Mouse (Mus musculus) liver, embryonic 12.5 days (tissue): ENCODE results near the gene Arl8a. TPM values are rescaled to one million over a fixed set of nuclear protein-coding genes. Genes with fewer than 3 reads are reported as not detected.
A peak's percentile ranks its signal among the peaks of the same experiment; 100 is the strongest.

ENCODE experiments used
- ATAC-seq: fragments of 200-750 bp; cut with Nextera tagmentation; 2 replicates; pipeline ENCODE4 v1.8.0; 2017; ENCODE audit warnings: moderate number of reproducible peaks, mild to moderate bottlenecking, moderate library complexity
- H3K27ac ChIP-seq: fragments of 300-500 bp; sonication (generic); 2 replicates; pipeline ENCODE4 v1.5.1; 2016; ENCODE audit warnings: mild to moderate bottlenecking
- H3K27me3 ChIP-seq: fragments of 300-500 bp; sonication (generic); replicated peaks from 2 replicates; pipeline ENCODE4 v1.6.1; 2016; ENCODE audit warnings: mild to moderate bottlenecking, moderate library complexity
- H3K36me3 ChIP-seq: fragments of 300-500 bp; sonication (generic); 2 replicates; pipeline ENCODE4 v1.6.1; 2016; ENCODE audit warnings: mild to moderate bottlenecking, moderate library complexity
- H3K4me1 ChIP-seq: fragments of 300-500 bp; sonication (generic); 2 replicates; pipeline ENCODE4 v1.6.1; 2016
- H3K4me2 ChIP-seq: fragments of 300-500 bp; sonication (generic); 2 replicates; pipeline ENCODE4 v1.6.1; 2016; ENCODE audit warnings: mild to moderate bottlenecking, moderate library complexity
- H3K4me3 ChIP-seq: fragments of 300-500 bp; sonication (generic); 2 replicates; pipeline ENCODE4 v1.5.1; 2016; ENCODE audit warnings: mild to moderate bottlenecking, moderate library complexity
- H3K9ac ChIP-seq: fragments of 300-500 bp; sonication (generic); 2 replicates; pipeline ENCODE4 v1.6.1; 2016; ENCODE audit warnings: mild to moderate bottlenecking, moderate library complexity
- H3K9me3 ChIP-seq: fragments of 300-500 bp; sonication (generic); replicated peaks from 2 replicates; pipeline ENCODE4 v1.6.1; 2016; ENCODE audit warnings: mild to moderate bottlenecking, moderate library complexity
- WGBS: fragments of 180-500 bp; shearing (Covaris S2); methylation state at CpG from one replicate; pipeline ENCODE4 v1.1.7; 2016; ENCODE audit not compliant: insufficient replicate concordance; 5-methylcytosine and 5-hydroxymethylcytosine counted together
- polyA plus RNA-seq: library from polyadenylated mRNA; unstranded; fragments of >200 nt; fragmentation: Nextera tagmentation; extraction: Ambion mirVana; gene quantifications from 2 replicates; pipeline ENCODE4 v1.2.1, GENCODE M21; 2016

Gene Arl8a
- polyA plus RNA-seq, 1 experiment from 2014 or later: 15.8 TPM

DNA sequence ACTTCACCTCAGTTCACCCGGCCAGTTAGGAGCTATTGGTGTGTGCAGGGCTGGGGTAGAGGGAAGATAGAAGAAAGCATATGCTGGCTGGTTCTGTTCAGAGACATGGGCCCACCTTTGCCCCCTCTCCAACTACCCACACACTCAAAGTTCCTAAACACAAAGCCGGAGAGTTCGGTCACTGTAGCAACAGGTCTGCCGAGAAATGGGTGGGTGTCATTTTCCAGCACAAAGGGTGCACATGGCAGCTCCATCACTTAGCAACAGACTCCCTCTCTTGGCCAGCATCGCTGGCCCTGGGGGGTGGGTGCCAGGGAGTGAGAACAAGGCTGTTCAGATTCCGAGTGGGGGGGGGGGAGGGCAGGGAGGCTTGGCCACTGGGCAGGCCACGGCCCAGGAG is 12.4 kb downstream of the Arl8a start:
- no peak overlapping the region for H3K9ac ChIP-seq
- ATAC-seq: no peak
- H3K36me3 ChIP-seq: peaks cover 16% of the 10 kb centered on the region
- H3K4me1 ChIP-seq: peaks cover 13% of the 10 kb centered on the region
- H3K27ac ChIP-seq: no peak overlapping the region
- H3K27me3 ChIP-seq: 0 out of 2 replicates have a peak, but pooled peaks cover 12% of the 10 kb centered on the region
- H3K4me2 ChIP-seq: no peak overlapping the region
- no peak overlapping the region for H3K4me3 ChIP-seq
- no peaks in the 10 kb centered on the region for H3K9me3 ChIP-seq
- 64% methylated on average over 7 of the region's 7 CpGs for WGBS

DNA sequence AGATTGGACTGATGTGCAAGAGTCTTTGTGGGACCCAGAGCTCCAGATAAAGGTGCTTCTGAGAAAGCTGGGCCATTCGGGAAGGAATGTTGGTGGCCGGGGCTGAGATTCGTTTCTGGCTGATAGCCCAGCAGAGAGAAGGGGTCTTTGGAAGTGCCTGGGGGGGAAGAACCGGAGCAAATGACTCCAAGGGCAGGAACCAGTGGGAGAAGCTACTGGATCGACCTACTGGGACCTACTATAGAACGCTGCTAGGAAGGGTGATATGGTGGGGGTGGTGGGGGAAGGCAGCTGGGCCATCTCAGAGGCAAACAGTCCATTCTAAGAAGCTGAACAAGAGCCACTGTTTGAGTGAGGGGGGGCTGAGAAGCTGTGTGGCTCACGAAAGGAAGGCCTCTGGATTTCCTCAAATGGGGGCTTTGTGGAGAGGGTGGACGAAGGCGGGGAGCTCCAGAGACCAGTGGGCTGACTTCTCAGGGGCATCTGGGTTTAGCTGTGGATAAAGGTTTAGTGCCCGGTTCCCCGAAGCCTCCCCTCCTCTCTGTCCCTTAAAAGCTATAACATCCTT is 13.0 kb downstream of the Arl8a start:
- no peak overlapping the region for H3K27ac ChIP-seq
- H3K9me3 ChIP-seq: no peaks in the 10 kb centered on the region
- H3K27me3 ChIP-seq: 0 out of 2 replicates have a peak, but pooled peaks cover 12% of the 10 kb centered on the region
- H3K4me3 ChIP-seq: no peak overlapping the region
- H3K4me1 ChIP-seq: peaks cover 7% of the 10 kb centered on the region
- no peak overlapping the region for H3K9ac ChIP-seq
- H3K36me3 ChIP-seq: peaks cover 16% of the 10 kb centered on the region
- H3K4me2 ChIP-seq: no peak overlapping the region
- 63% methylated on average over 11 of the region's 11 CpGs for WGBS
- ATAC-seq: no peak

GRCm38 (mm10) chr1:135160411-135161050 is 13.9 kb downstream of the Arl8a start:
- Histone ChIP-seq H3K4me3 (no peak overlapping the region), H3K36me3 (peaks cover 10% of the 10 kb centered on the region), H3K4me2 (no peak overlapping the region), H3K27ac (no peak overlapping the region), H3K9ac (no peak overlapping the region), H3K4me1 (no peaks in the 10 kb centered on the region), H3K9me3 (no peaks in the 10 kb centered on the region), H3K27me3 (0 out of 2 replicates have a peak, but pooled peaks cover 12% of the 10 kb centered on the region)
- ATAC-seq: no peak; the same call in 1 of the 2 replicates
- WGBS: 64% methylated on average over 13 of the region's 13 CpGs

- Histone ChIP-seq H3K4me2 (no peak overlapping the region), H3K27me3 (peaks cover 25% of the 10 kb centered on the region), H3K4me3 (no peak overlapping the region), H3K36me3 (no peaks in the 10 kb centered on the region), H3K9ac (no peak overlapping the region; the same call in 1 of the 2 replicates), H3K4me1 (no peaks in the 10 kb centered on the region), H3K27ac (no peak overlapping the region), H3K9me3 (no peaks in the 10 kb centered on the region)
- ATAC-seq: no peak
- 66% methylated on average over 6 of the region's 6 CpGs for whole genome bisulfite sequencing
These were observed 16.1 kb downstream of the Arl8a start for GRCm38 (mm10) chr1:135162720-135163119.

- H3K4me2 ChIP-seq: no peak within 1 kb of the TSS
- 45% methylated on average over 11 of the region's 11 CpGs for WGBS
- H3K4me1 ChIP-seq: no peaks in the 10 kb centered on the region
- no peaks in the 10 kb centered on the region for H3K9me3 ChIP-seq
- H3K9ac ChIP-seq: no peak within 1 kb of the TSS
- no peak for ATAC-seq
- no peaks in the 10 kb centered on the region for H3K36me3 ChIP-seq
- H3K27me3 ChIP-seq: peaks cover 16% of the 10 kb centered on the region
- H3K4me3 ChIP-seq: no peak within 1 kb of the TSS
- no peak within 1 kb of the TSS for H3K27ac ChIP-seq
These were observed 20.8 kb downstream of the Arl8a start, which contains the start of gene Gpr37l1 for GRCm38 (mm10) chr1:135167435-135167834. Gpr37l1 (minus strand) TSS chr1:135167681.

GRCm38 (mm10) chr1:135168453-135169200 is 22.0 kb downstream of the Arl8a start:
- Histone ChIP-seq H3K4me1 (no peaks in the 10 kb centered on the region), H3K9ac (no peak overlapping the region), H3K9me3 (no peaks in the 10 kb centered on the region), H3K4me3 (no peak overlapping the region), H3K4me2 (no peak overlapping the region), H3K27me3 (peaks cover 16% of the 10 kb centered on the region), H3K27ac (no peak overlapping the region), H3K36me3 (no peaks in the 10 kb centered on the region)
- WGBS: 72% methylated on average over 10 of the region's 10 CpGs
- no peak for ATAC-seq

GRCm38 (mm10) chr1:135169556-135170224 is 23.1 kb downstream of the Arl8a start:
- Histone ChIP-seq H3K9me3 (no peaks in the 10 kb centered on the region), H3K27ac (no peak overlapping the region), H3K27me3 (peaks cover 16% of the 10 kb centered on the region), H3K36me3 (no peaks in the 10 kb centered on the region), H3K4me2 (0 out of 2 replicates have a peak overlapping the region, but pooled peaks have one; percentile 1), H3K4me3 (no peak overlapping the region), H3K9ac (no peak overlapping the region), H3K4me1 (no peaks in the 10 kb centered on the region)
- ATAC-seq: no peak
- 47% methylated on average over 12 of the region's 12 CpGs for WGBS

DNA sequence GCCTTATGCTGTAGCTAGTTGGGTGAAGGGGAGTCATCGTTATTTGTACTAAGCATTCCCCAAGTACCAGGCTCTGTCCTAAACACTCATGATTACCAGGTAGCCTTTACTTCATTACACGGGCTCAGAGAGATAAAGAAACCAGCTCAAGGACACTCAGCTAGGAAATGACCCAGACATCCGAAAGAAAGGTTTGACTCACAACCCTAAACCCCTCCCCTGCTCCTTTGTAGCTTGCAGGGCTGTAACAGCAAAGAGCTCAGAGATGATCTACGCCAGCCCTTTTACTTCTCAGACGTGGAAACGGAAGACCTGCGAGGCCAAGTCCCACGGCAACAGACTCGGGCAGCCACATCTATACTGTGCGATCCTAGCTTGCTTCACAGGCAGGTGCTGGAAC is 23.7 kb downstream of the Arl8a start:
- WGBS: 53% methylated on average over 10 of the region's 10 CpGs
- no peak overlapping the region for H3K27ac ChIP-seq
- peaks cover 16% of the 10 kb centered on the region for H3K27me3 ChIP-seq
- no peak overlapping the region for H3K4me3 ChIP-seq
- no peak for ATAC-seq
- no peaks in the 10 kb centered on the region for H3K36me3 ChIP-seq
- H3K9ac ChIP-seq: no peak overlapping the region
- H3K4me2 ChIP-seq: no peak overlapping the region
- no peaks in the 10 kb centered on the region for H3K9me3 ChIP-seq
- H3K4me1 ChIP-seq: no peaks in the 10 kb centered on the region

DNA sequence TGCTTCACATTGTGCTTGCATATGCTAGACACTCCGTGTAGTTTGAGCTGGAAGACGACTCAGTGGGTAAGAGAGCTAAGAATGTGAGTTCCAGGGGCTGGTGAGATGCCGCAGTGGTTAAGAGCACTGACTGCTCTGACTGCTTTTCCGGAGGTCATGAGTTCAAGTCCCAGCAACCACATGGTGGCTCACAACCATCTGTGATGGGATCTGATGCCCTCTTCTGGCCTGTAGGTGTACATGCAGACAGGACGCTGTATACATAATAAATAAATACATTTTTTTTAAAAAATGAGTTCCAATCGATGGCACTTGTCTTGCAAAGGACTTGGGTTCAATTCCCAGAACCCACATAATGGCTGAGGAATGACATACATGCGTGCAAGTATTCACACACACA is 24.6 kb downstream of the Arl8a start:
- Histone ChIP-seq H3K27ac (no peak overlapping the region), H3K27me3 (peaks cover 16% of the 10 kb centered on the region), H3K4me3 (no peak overlapping the region), H3K9ac (no peak overlapping the region), H3K36me3 (no peaks in the 10 kb centered on the region), H3K4me2 (no peak overlapping the region), H3K9me3 (no peaks in the 10 kb centered on the region), H3K4me1 (no peaks in the 10 kb centered on the region)
- WGBS: 66% methylated on average over 7 of the region's 7 CpGs
- no peak for ATAC-seq

- no peak for ATAC-seq
- Histone ChIP-seq H3K9me3 (no peaks in the 10 kb centered on the region), H3K27ac (no peak overlapping the region), H3K4me3 (no peak overlapping the region), H3K4me1 (no peaks in the 10 kb centered on the region), H3K36me3 (no peaks in the 10 kb centered on the region), H3K4me2 (no peak overlapping the region), H3K27me3 (peaks cover 11% of the 10 kb centered on the region), H3K9ac (no peak overlapping the region)
- WGBS: 56% methylated on average over 6 of the region's 6 CpGs
These were observed 25.4 kb downstream of the Arl8a start for GRCm38 (mm10) chr1:135171984-135172383.

- WGBS: 83% methylated on average over 6 of the region's 6 CpGs
- no peak for ATAC-seq
These were observed 26.7 kb downstream of the Arl8a start for GRCm38 (mm10) chr1:135173311-135173710.

DNA sequence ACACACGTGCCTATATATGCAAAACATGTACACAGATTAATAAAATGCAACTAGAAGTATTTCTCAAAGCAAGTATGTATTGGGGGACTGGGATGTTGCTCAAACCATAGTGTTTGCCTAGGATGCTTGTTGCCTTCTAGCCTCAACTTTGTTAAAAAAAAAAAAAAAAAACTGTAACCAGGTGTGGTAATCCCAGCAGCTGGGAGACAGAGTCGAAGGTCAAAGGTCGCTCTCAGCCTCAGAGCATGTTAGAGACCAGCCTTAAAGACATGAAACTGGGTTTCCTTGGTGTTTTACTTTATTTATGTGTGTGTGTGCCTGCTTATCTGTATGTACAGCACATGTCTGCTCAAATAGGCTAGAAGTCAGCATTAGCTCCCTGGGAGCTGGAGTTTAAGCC is 28.6 kb downstream of the Arl8a start:
- Histone ChIP-seq H3K4me1 (no peaks in the 10 kb centered on the region), H3K9me3 (no peaks in the 10 kb centered on the region), H3K36me3 (no peaks in the 10 kb centered on the region), H3K9ac (no peak overlapping the region), H3K4me3 (no peak overlapping the region), H3K27ac (no peak overlapping the region), H3K4me2 (no peak overlapping the region), H3K27me3 (no peaks in the 10 kb centered on the region)
- ATAC-seq: no peak
- 71% methylated on average over 3 of the region's 3 CpGs for WGBS

More at GRCm38 (mm10) chr1:135173311-135173710, 26.7 kb downstream of the Arl8a start:
- Histone ChIP-seq H3K9me3 (no peaks in the 10 kb centered on the region), H3K4me3 (no peak overlapping the region), H3K9ac (no peak overlapping the region), H3K27me3 (peaks cover 3% of the 10 kb centered on the region; the same call in 1 of the 2 replicates), H3K4me1 (no peaks in the 10 kb centered on the region), H3K36me3 (no peaks in the 10 kb centered on the region), H3K27ac (no peak overlapping the region), H3K4me2 (no peak overlapping the region)
